Mouse (Mus musculus) CH12.LX (cell line): ENCODE measurements around the gene Dennd5a.

Source experiments
- CHD2 ChIP-seq: IDR thresholded peaks from 2 replicates; pipeline ENCODE4 v1.6.1; 2011; ENCODE audit warnings: low read length, improper control_type of control experiment
- CTCF ChIP-seq, 2 experiments: IDR thresholded peaks in 1 of 2; conservative IDR thresholded peaks in 1 of 2; 2 replicates each; pipeline ENCODE4 v1.5.1; 2011 to 2012; ENCODE audit warnings: low read depth in 2 of 2, low read length in 2 of 2, improper control_type of control experiment in 1 of 2, inconsistent platforms in 1 of 2, mild to moderate bottlenecking in 1 of 2, moderate library complexity in 1 of 2
- E2F4 ChIP-seq: IDR thresholded peaks from 2 replicates; pipeline ENCODE4 v1.6.1; 2011; ENCODE audit warnings: low read depth, low read length, improper control_type of control experiment; ENCODE audit not compliant: insufficient replicate concordance
- EP300 ChIP-seq: IDR thresholded peaks from 2 replicates; pipeline ENCODE4 v1.6.1; 2011; ENCODE audit warnings: low read length, improper control_type of control experiment
- JUND ChIP-seq: conservative IDR thresholded peaks from 2 replicates; pipeline ENCODE4 v1.6.1; 2011; ENCODE audit warnings: low read depth, low read length, improper control_type of control experiment
- MAX ChIP-seq: IDR thresholded peaks from 2 replicates; pipeline ENCODE4 v1.6.1; 2011; ENCODE audit warnings: low read length, improper control_type of control experiment
- MAZ ChIP-seq: IDR thresholded peaks from 2 replicates; pipeline ENCODE4 v1.6.1; 2012; ENCODE audit warnings: low read depth, mild to moderate bottlenecking, inconsistent platforms, low read length, improper control_type of control experiment, moderate library complexity
- MYC ChIP-seq: IDR thresholded peaks from 2 replicates; pipeline ENCODE4 v1.6.1; 2011; ENCODE audit warnings: low read depth, mild to moderate bottlenecking, improper control_type of control experiment, low read length
- POLR2A ChIP-seq: IDR thresholded peaks from 2 replicates; pipeline ENCODE4 v1.6.1; 2011; ENCODE audit warnings: low read depth, mild to moderate bottlenecking, improper control_type of control experiment, low read length
- POLR2AphosphoS2 ChIP-seq: IDR thresholded peaks from 2 replicates; pipeline ENCODE4 v1.6.1; 2011; ENCODE audit warnings: low read depth, low read length, improper control_type of control experiment
- RAD21 ChIP-seq: IDR thresholded peaks from 2 replicates; pipeline ENCODE4 v1.6.1; 2011; ENCODE audit warnings: low read depth, mild to moderate bottlenecking, low read length, improper control_type of control experiment, moderate library complexity
- RCOR1 ChIP-seq: conservative IDR thresholded peaks from 2 replicates; pipeline ENCODE4 v1.6.1; 2012; ENCODE audit warnings: low read depth, mild to moderate bottlenecking, inconsistent platforms, low read length, improper control_type of control experiment
- TCF12 ChIP-seq: IDR thresholded peaks from 2 replicates; pipeline ENCODE4 v1.6.1; 2014; ENCODE audit warnings: low read depth, mild to moderate bottlenecking, inconsistent platforms, low read length, improper control_type of control experiment
- ZNF384 ChIP-seq: IDR thresholded peaks from 2 replicates; pipeline ENCODE4 v1.6.1; 2012; ENCODE audit warnings: low read depth, low read length, improper control_type of control experiment, inconsistent platforms

DNA sequence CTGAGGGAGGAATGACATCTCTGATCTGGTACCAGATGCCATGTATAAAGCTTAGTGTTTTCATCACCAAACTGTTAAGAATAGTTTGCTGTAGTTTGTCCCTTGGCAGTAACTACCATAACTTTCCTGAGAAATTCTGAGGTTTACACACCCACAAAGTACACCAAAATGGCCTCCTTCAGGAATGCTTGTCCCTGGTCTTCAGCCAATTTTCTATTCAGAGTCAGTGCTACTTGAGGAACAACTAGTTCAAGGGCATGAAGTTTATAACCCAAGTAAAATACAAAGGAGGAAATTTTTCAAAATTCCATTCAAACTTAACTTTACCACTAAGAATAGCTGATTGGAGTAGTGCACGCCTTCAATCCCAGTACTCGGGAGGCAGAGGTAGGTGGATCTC lies 54.1 kb downstream of the Dennd5a start:
- TF ChIP-seq EP300 (no peak), POLR2A (no peak), POLR2AphosphoS2 (no peak), JUND (no peak), E2F4 (no peak), CTCF (conservative IDR thresholded peaks at IDR 0.05 in 1 of 2, IDR thresholded peaks at IDR 0.05 in 1 of 2; ENCODE audit: low read depth in 2 of 2, low read length in 2 of 2) (no peak), TCF12 (no peak), MYC (no peak), RAD21 (no peak), RCOR1 (no peak), MAX (no peak), MAZ (no peak), ZNF384 (no peak), CHD2 (no peak)
